Mouse (Mus musculus) heart, adult 2 months (tissue): ENCODE data around the gene Pvr.

Experiments
- CTCF ChIP-seq: fragments of 200-600 bp; IDR thresholded peaks from 2 replicates; pipeline ENCODE4 v1.8.1; 2022; ENCODE audit warnings: antibody characterized with exemption, mild to moderate bottlenecking, moderate library complexity
- EP300 ChIP-seq: fragments of 200-500 bp; IDR thresholded peaks from 2 replicates; pipeline ENCODE4 v1.6.1; 2011; ENCODE audit warnings: low read depth, low read length, control low read depth; ENCODE audit not compliant: insufficient read depth
- POLR2A ChIP-seq: fragments of 200-500 bp; IDR thresholded peaks from 2 replicates; pipeline ENCODE4 v1.6.1; 2011; ENCODE audit warnings: mild to moderate bottlenecking, low read depth, low read length, control low read depth; ENCODE audit not compliant: insufficient read depth

- TF ChIP-seq POLR2A, result no peak
- no peak for TF ChIP-seq CTCF
- TF ChIP-seq EP300, result no peak
These were observed 6.4 kb downstream of the Pvr start for GRCm38 (mm10) chr7:19914558-19914957.
